Mouse (Mus musculus) thymus, postnatal 0 days (tissue): Measurements from ENCODE around the gene H2al1j. TPM values are rescaled to one million over a fixed set of nuclear protein-coding genes. Genes with fewer than 3 reads are reported as not detected.
"Not testable (repeated sequence)": the region's sequence is repeated elsewhere in the genome, so short reads cannot be mapped to it uniquely, and the experiment has no call there.

Experiments
- DNase-seq: peaks from one replicate; pipeline ENCODE4 v3.0.0-alpha.2; 2015; ENCODE audit warnings: low spot score
- polyA plus RNA-seq: library from polyadenylated mRNA; unstranded; fragments of >200 nt; fragmentation: Nextera tagmentation; extraction: Ambion mirVana; gene quantifications from 2 replicates; pipeline ENCODE4 v1.2.1, GENCODE M21; 2015

Gene H2al1j
- not detected in 2 replicates for polyA plus RNA-seq

- DNase-seq = not testable (repeated sequence)
Measured at GRCm38 (mm10) chrX:11327522-11327921, at the start of gene H2al1j. H2al1j (plus strand) TSS chrX:11327822.

GRCm38 (mm10) chrX:11280741-11281140 lies 46.9 kb upstream of the H2al1j start:
- no peak for DNase-seq

GRCm38 (mm10) chrX:11288306-11288882 lies 39.2 kb upstream of the H2al1j start:
- no peak for DNase-seq

DNA sequence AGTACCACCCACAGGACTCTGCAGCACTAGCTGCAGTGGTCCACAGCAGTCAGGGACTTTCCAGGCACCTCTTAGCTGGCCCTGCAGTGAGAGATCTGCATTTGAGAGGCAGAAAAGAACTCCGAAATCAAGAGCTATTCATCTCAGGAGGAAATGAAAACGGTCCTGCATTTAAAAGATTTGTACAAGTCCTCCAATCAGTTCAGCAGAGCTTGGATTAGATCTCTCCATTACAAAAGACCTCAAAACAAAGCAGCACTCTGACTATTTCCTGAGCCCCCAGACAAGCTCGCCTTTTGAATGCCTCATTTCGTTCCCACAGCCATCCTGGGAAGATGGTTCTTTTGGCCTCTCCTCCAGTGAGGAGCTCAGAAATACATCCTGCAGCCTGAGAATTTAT lies 38.4 kb upstream of the H2al1j start:
- DNase-seq = no peak

- DNase-seq = not testable (repeated sequence)
Measured at GRCm38 (mm10) chrX:11298957-11299356, 28.7 kb upstream of the H2al1j start, which contains the start of gene H2al1a. H2al1a (plus strand) TSS chrX:11299257.

DNA sequence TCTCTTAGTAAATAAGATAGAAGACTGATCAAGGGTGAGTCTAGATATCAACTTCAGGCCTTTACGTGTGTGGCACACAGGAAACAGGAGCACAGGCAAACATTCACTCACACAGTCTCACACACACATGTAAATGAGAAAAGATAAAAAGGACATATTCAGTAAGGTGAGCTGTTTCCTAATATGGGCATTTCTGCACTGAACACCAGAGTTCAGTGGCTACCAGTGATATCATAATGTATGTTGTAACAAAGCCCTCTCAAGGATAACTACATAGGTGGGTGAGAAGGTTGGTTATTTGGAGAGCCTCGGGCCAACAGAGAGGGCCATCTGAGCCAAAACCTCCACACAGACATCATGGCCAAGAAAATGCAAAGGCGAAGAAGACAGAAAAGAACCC lies 25.5 kb upstream of the H2al1j start, which contains the start of gene H2al1b:
Gene H2al1b (plus strand): TSS at position 301 of the 400 bp plus-strand sequence.
- DNase-seq = not testable (repeated sequence)

DNA sequence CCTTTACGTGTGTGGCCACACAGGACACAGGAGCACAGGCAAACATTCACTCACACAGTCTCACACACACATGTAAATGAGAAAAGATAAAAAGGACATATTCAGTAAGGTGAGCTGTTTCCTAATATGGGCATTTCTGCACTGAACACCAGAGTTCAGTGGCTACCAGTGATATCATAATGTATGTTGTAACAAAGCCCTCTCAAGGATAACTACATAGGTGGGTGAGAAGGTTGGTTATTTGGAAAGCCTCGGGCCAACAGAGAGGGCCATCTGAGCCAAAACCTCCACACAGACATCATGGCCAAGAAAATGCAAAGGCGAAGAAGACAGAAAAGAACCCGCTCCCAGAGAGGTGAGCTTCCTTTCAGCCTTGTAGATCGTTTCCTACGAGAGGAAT lies 22.3 kb upstream of the H2al1j start, which contains the start of gene H2al1c:
Gene H2al1c (plus strand): TSS at position 301 of the 400 bp plus-strand sequence.
- DNase-seq = not testable (repeated sequence)

- DNase-seq = not testable (repeated sequence)
Measured at GRCm38 (mm10) chrX:11308524-11308923, 19.1 kb upstream of the H2al1j start, which contains the start of gene H2al1d. H2al1d (plus strand) TSS chrX:11308824.

DNA sequence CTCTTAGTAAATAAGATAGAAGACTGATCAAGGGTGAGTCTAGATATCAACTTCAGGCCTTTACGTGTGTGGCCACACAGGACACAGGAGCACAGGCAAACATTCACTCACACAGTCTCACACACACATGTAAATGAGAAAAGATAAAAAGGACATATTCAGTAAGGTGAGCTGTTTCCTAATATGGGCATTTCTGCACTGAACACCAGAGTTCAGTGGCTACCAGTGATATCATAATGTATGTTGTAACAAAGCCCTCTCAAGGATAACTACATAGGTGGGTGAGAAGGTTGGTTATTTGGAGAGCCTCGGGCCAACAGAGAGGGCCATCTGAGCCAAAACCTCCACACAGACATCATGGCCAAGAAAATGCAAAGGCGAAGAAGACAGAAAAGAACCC lies 16.0 kb upstream of the H2al1j start, which contains the start of gene H2al1e:
Gene H2al1e (plus strand): TSS at position 301 of the 400 bp plus-strand sequence.
- not testable (repeated sequence) for DNase-seq

DNA sequence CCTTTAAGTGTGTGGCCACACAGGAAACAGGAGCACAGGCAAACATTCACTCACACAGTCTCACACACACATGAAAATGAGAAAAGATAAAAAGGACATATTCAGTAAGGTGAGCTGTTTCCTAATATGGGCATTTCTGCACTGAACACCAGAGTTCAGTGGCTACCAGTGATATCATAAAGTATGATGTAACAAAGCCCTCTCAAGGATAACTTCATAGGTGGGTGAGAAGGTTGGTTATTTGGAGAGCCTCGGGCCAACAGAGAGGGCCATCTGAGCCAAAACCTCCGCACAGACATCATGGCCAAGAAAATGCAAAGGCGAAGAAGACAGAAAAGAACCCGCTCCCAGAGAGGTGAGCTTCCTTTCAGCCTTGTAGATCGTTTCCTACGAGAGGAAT lies 12.8 kb upstream of the H2al1j start, which contains the start of gene H2al1f:
Gene H2al1f (plus strand): TSS at position 301 of the 400 bp plus-strand sequence.
- not testable (repeated sequence) for DNase-seq

- DNase-seq = not testable (repeated sequence)
Measured at GRCm38 (mm10) chrX:11317956-11318355, 9.7 kb upstream of the H2al1j start, which contains the start of gene H2al1g. H2al1g (plus strand) TSS chrX:11318256.

DNA sequence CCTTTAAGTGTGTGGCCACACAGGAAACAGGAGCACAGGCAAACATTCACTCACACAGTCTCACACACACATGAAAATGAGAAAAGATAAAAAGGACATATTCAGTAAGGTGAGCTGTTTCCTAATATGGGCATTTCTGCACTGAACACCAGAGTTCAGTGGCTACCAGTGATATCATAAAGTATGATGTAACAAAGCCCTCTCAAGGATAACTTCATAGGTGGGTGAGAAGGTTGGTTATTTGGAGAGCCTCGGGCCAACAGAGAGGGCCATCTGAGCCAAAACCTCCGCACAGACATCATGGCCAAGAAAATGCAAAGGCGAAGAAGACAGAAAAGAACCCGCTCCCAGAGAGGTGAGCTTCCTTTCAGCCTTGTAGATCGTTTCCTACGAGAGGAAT lies 6.4 kb upstream of the H2al1j start, which contains the start of gene H2al1h:
Gene H2al1h (plus strand): TSS at position 301 of the 400 bp plus-strand sequence.
- DNase-seq = not testable (repeated sequence)

GRCm38 (mm10) chrX:11324359-11324758 lies 3.3 kb upstream of the H2al1j start, which contains the start of gene H2al1i:
H2al1i (plus strand) TSS chrX:11324659.
- DNase-seq = not testable (repeated sequence)

GRCm38 (mm10) chrX:11345762-11346161 lies 18.1 kb downstream of the H2al1j start:
- no peak for DNase-seq

- DNase-seq = no peak
Measured at GRCm38 (mm10) chrX:11346756-11347155, 19.1 kb downstream of the H2al1j start.

- no peak for DNase-seq
Measured at GRCm38 (mm10) chrX:11360823-11361222, 33.2 kb downstream of the H2al1j start.

GRCm38 (mm10) chrX:11361261-11361660 lies 33.6 kb downstream of the H2al1j start:
- no peak for DNase-seq

- DNase-seq = no peak
Measured at GRCm38 (mm10) chrX:11363890-11364289, 36.3 kb downstream of the H2al1j start.

- no peak for DNase-seq
Measured at GRCm38 (mm10) chrX:11365151-11365550, 37.5 kb downstream of the H2al1j start.
